Mouse (Mus musculus) brain, adult 2 months (tissue): ENCODE results near the gene Slc9a2.
"Not testable (repeated sequence)": the region's sequence is repeated elsewhere in the genome, so short reads cannot be mapped to it uniquely, and the experiment has no call there.

Source experiments
- DNase-seq: peaks from one replicate; pipeline ENCODE4 v3.0.0; 2011; ENCODE audit warnings: low read depth, low spot score

Gene Slc9a2

DNA sequence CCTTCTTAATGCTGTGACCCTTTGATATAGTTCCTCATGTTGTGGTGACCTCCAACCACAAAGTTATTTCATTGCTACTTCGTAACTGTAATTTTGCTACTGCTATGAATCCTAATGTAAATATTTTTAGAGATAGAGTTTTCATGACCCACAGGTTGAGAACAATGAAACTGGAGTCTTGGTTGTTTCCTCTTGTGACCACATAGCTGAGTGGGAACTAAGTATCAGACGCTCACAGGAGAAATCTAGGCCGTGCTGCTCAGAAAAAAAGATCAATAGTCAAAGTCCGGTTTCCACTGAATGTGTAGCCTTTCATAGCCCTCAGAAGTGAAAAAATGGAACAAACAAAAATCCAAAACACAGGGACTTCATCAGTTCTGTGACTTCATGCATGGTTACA is 24.7 kb downstream of the Slc9a2 start:
- DNase-seq = no peak

DNA sequence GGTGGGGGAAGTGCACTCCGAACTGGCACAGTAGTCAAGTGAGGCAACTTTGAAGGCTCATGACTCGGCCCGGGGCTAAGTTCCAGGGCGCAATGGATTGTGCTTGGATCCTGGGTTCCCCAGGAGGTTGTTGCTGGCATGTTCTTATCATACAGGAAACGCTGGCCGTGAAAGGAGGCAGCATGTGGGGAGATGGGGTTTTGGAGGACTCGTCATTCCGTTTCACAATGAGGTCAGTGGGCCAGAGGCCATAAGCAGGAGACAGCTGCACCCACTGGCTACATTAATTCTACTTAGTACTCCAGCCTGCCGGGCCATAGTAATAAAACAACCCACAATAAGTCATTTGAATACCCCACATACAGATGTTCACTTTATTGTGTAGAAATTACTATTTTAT is 34.6 kb downstream of the Slc9a2 start:
- no peak for DNase-seq

DNA sequence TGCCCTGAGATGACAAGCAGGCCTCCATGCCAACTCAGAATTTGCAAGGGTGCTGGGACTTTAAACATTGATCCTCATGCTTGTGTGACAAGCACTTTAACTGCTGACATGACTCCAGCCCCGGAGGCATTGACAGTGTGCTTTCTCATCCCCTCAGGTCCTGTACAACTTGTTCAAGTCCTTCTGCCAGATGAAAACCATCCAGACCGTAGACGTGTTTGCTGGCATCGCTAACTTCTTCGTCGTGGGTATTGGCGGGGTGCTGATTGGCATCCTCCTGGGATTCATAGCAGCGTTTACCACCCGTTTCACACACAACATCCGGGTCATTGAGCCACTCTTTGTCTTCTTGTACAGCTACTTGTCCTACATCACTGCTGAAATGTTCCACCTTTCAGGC is 45.7 kb downstream of the Slc9a2 start:
- no peak for DNase-seq

DNA sequence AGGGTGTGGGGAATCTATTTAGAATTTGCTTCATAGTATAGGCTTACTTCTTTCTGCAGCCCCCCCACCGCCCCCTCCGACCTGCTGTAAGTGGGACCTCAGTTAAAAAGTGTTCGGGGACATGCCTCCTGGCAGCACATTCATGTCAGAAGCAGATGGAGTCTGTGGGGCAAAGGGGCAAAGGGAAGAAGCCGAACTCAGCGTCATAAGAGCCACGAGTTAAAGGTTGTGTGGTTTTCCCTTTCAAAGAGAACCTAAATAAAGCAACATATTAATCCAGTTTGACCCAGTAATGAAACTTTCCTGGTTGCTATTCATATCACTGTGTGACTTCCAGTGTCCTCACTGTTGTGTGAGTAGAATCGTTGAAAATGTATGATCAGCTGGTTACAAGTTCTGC is 47.0 kb downstream of the Slc9a2 start:
- no peak for DNase-seq

DNA sequence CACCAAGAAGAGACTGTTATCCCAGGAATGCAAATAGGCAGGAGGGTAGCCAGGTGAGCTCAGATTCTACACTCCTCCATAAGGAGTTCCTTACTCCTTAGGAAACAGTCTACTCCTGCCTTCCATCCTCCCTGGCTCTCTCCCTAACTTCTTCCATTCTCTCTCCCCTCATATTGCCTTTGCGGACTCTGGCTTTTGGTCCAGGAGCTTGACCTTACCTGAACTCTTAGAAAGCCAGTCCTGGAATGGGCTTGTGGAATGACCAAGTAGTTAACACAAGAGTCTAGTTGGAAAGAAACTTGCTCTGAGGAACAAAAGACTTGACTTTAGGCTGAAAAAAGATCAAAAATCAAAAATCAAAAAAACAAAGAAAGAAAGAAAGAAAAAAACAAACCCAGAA is 48.3 kb downstream of the Slc9a2 start:
- DNase-seq = no peak

DNA sequence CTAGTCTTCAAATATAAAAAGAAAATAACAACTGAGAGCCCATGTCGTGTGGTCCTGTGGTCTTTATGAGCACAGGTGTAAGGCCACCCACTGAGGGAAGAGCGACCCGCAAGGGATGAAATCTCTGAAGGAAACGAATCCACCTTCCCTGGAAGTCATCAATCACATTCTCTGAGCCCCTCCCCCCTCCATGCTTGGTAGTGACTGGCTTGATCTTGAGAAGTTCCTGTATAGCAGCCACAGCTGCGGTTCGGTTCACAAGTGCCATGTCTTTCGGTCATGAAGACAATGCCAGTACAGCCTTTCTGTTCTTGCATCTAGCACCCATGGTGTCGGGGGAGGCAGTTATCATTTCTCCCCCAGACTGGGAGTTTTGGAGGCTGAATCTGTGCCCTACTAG is 57.3 kb downstream of the Slc9a2 start:
- DNase-seq = no peak

DNA sequence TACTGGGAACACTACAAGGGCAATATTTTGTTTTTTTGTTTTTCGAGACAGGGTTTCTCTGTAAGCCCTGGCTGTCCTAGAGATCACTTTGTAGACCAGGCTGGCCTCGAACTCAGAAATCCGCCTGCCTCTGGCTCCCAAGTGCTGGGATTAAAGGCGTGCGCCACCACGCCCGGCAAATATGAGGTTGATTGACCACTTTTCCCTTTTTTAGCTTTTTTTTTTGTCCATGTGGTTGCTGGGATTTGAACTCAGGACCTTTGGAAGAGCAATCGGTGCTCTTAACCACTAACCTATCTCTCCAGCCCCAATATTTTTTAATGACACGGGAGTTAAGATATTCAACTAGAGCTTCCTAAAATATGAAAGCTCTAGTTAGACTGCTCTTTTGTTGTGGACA is 57.9 kb downstream of the Slc9a2 start:
- DNase-seq = not testable (repeated sequence)

DNA sequence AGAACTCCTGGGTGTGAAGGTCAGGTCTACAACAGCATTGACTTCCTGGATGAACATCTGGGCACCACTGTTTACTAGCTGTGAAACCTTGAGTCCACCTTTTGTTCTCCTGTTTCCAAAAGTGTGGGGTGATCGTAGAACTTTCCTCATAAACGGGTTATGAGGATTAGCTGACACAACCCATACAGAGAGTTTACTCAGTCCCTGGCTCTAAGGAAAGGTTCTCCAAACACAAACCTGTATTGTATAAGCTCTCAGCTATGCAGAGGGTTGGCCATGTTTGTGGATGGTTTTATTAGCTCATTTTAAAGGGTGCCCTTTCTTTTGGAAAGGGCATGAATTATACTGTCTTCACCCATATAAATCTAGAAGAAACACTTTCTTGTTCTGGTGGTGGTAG is 60.4 kb downstream of the Slc9a2 start:
- no peak for DNase-seq

DNA sequence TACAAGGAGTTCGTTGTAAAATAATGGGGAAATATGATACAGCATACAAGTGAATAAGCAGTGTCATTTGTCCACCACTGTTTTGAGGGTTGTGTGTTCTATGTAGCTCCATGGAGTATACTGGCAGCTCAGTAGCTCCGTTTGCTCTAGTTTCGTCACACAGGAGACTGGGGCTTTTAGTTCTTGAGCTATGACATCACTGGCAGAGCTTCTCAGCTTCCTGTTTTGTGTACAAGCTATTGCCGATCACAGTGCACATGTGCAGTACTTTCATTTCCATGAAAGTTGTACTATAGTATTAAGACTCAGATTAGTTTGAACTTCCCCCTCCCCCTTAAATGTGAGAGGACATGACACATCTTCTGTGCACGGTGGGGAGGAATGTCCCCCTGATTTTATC is 65.7 kb downstream of the Slc9a2 start:
- DNase-seq = no peak

DNA sequence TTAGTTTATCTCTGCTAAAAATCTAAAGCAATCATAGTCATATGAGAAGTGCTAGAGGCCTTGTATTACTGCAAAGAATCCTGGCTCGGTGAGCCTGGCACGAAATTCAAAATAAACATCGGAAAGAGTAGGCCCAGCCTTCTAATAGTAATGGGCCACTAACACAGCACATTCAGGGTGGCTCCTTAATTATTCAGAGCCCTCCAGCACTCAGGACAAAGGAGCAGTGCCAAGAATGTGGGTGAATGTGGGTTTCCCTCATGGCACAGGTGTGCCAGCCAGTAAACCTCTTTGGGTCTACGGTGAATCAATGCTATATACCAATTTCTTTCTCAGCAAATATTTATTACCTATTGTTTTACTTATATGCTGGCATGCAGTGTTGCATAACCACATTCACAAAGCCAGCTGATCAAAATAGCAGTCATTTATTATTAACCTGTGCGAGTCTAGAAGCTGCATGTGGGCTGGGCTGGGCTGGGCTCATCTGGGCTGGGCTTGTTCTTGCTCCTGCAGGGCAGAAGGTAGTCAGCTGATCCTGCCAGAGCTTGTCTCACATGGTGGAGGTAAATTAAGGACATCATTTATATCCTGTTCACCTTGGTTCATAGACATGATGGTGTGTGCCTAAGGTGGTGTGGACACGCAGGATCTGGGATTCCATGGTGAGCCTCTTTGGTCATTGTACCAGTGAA is 79.5 kb downstream of the Slc9a2 start:
- no peak for DNase-seq

DNA sequence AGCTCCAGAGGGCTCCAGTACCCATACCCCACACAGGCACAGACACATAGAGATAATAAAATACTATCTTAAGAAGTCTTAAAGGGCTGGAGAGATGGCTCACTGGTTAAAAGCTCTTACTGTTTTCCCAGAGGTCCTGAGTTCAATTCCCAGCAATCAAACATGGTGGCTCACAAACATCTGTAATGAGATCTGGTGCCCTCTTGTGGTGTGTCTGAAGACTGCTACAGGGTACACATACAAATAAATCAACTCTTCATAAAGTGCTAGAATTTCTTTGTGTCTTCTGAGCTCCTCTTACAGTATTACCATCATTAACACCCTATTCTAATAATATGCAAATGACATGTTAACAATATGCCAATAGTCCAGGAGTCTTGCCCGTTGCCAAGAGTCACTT is 83.7 kb downstream of the Slc9a2 start:
- DNase-seq = no peak

DNA sequence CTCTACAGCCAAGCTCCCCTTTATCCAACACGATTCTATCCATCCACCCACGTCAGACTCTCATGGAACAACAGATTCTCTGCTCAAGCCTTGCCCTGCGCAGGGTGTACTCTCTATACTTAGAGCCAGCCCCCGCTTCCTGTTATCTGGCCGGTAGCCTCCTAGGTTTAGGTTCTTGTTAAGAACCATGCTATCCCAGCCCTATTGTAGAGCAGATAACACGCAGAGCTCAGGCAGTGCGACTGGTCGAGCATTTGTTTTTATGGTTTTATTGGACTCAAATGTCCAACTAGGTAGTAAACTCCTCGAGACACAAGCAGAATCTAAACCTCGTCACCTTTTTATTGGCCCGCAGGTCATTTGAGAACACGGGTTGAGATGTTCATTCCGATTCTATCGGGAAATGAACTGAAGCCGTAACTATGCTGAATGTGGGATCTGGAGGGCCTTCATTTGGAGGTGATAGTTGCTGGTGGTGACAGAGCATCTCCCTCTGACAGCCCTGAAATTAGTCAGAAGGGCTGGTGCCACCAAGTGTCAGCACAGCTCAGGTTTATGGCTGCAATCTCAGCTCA is 84.4 kb downstream of the Slc9a2 start:
- no peak for DNase-seq

DNA sequence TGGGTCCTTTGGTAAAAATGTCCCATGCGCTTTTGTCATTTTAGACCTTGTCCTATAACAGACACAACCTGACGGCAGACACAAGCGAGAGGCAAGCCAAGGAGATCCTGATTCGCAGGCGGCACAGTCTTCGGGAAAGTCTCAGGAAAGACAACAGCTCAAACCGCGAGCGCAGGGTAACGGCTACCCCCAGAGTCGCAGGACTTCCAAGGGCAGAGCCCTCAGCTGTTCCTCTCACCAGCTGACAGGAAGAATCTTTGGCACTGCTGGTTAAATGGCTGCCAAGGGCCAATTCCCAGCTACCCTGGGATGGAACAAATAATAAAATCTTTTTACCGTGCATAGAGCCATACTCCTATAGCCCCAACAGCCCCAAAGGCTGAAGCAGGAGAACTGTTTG is 85.1 kb downstream of the Slc9a2 start:
- no peak for DNase-seq

DNA sequence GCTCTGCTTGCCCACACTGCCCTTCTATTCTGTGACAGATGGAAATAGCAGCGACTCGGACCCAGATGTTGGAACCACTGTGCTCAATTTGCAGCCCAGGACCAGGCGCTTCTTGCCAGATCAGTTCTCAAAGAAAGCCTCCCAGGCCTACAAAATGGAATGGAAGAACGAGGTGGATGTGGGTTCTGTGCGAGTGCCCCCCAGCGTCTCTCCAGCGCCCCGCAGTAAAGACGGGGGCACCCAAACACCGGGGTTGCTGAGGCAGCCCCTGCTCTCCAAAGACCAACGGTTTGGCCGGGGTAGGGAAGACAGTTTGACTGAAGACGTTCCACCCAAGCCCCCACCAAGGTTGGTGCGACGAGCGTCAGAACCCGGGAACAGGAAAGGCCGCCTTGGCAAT is 87.2 kb downstream of the Slc9a2 start:
- DNase-seq = no peak

DNA sequence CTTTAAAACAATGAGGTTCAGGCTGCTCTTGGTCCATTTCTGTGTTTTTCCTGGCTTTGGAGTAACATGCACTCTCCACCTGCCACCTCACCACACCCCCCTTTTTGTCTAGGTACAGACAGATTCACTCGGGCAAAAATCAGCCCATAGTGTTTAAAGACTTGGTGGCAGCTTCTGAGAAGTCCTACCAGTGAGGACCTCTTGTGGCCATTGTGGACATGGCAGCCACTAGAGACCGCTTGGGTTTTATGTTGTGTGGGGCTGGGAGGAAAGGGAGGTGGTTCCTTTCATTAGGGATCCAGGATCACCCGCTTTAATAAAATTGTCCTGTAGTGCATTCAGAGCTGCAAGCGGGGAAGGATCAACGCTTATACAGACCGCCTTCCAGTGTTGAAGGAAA is 88.2 kb downstream of the Slc9a2 start:
- peak; percentile 71 for DNase-seq

DNA sequence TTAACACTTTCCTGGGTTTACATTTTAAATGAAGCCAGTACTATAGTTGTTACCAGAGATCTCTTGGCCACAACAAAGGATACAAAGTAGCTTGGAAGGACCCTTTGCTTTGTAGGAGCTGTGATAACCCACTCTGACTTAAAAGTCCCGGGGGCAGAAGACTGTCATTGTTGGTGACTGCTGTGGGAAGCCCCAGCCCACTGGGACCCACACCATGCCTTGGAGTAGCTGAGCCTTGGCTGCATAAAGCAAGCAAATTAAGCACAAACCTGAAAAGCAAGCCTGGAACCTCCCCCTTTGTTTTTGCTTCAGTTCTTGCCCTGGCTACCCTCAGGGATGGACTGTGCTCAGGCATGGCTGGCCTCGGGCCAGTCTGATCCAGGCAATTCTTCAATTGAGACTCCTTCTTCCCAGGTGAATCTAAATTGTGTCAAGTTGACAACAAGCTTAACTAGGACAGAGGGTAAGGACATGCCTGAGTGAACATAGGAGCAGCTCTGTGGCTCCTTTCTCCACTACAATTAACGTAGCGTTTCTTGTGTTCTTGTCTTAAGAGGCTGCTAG is 89.0 kb downstream of the Slc9a2 start:
- peak; percentile 12 for DNase-seq

DNA sequence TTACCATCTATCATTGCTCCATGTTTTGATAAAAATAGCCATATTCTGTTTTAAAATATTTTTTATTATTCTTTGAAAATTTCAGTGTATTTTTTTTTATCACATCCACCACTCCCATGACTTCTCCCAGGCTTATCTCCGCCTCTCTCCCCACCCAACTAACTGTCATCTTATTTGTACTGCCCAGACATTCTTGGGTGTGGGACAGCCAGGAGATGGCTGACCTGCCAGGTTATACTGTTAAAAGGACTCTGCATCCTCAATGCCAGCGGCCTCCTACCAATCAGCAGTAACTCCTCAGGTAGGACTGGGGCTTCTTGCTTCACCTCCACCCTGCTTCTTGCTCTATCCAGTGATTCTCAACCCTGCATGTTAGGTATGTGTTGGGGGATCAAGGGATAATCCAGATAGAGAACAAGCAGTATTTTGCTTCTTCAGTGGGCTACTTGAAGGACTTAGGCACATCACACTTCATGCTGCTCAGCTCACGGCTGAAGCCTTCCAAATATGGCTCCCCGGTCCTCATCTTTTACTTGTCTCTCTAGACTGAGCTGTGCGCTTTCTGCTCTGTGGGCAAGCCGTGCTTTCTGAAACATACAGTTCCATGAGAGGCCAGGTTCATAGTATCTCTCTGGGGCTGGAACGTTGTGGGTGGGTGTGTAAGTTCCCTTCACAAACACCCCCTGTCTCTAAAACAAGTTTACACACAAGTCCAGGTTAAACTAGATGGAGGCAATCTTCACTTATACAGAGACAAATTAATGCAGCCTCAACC is 91.0 kb downstream of the Slc9a2 start:
- no peak for DNase-seq

DNA sequence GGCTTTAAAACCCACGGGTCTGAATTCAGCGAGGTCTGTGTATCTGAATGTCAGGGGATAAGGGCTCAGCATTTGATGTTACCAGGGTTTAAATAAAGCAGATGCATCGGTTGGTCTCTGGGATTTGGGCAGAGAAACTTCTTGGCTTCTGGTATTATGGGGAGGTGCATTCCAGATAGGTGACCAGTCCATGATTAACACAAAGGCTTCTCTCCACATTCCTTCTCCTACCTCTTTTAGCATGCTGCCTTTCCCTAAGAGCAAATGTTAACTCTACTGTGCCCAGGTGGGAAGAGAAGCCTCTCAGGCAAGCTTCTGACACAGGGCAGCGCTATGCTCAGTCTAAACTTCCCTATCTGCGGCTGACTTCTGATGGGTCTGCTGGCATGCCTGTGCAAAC is 92.9 kb downstream of the Slc9a2 start:
- DNase-seq = no peak

DNA sequence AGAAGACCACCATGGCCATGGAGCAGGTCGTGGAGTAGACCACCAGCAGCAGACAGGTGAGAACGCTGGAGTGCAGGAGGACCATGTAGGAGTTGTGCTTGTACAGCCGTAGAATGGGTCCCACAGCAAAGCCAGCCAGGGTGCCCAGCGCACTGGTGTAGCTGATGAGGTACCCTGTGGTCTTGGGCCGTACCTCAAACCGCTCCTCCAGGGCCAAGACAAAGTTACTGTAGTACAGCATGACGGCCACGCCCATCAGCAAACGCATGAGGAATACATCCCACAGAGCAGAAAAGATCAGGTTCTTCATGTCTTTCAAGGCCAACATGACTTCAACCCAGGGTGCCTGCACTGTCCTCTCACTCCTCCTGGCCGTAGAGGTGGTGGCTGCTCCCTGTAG is 93.7 kb downstream of the Slc9a2 start:
- no peak for DNase-seq

DNA sequence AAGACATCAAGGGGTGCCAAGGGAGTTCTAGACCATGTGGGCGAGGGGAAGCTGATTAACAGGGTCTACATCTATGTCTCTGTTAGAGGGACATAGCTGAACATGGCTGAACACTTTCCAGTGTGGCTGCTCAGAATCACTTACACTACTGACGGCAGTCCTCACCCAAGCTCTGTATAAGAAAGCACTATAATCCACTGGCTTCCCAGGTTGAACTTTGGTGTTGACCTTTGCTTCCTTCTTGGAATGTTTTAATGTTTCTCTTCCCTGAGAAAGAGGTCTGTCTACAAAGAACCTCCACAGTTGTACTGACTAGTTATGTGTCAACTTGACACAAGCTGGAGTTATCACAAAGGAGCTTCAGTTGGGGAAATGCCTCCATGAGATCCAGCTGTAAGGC is 95.7 kb downstream of the Slc9a2 start:
- DNase-seq = no peak

DNA sequence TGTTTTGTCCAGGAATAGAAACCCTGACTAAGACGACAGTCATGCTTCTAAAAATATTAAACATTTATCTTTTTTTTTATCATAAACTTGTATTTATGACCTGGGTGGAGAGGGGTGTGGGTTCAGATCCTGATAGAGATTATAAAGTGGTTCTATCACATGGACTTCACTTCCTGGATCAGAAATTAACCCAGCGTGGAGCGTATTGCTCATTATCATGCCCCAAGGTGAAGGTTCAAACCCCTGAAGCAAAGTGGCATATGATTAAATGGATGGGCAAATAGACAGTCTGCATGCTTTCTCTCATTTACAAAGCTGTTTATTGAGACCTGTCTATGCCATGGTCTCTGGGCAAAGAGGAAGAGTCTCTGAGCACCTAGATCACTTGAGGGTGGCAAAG is 96.4 kb downstream of the Slc9a2 start:
- DNase-seq = no peak

DNA sequence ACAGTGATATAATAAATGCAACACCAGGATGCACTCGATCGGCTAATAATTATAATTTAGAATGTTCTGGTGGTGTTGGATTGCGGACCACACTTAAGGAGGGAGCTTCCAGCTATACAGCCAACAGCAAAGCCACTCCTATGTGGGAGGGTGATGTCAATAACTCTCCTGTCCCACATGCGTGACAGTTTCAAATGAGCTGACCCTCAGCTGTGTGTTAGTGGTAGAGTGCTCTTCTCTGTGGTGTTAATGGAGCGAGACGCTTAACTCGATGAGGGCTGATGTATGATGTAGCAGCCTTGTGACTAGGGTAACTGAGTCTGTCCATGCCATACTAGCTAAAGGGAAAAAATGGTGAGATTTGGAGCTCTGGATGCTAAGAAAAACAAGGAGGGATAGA is 103.1 kb downstream of the Slc9a2 start:
- no peak for DNase-seq

DNA sequence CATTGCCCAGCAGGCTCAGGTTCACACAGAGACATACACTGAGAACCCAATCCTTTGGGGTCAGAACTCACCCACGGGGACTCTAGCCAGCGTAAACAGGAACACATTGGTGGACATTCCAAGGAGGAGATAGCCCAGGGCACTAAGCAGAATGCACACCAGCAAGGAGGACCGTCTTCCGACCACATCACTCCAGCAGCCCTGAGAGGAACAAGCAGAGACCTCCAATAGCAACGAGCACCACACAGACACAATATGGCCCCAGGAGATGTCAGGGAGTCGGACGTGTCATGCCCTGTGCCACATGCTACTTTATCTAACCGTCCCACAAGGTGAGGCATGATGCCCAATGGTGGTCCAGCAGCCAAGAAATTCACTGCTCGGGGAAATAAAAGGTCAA is 103.9 kb downstream of the Slc9a2 start:
- DNase-seq = no peak
